Mouse (Mus musculus) lung, adult 2 months (tissue): ENCODE measurements around the gene 4933424G06Rik.

Source experiments
- CTCF ChIP-seq: fragments of 200-500 bp; IDR thresholded peaks from 2 replicates; pipeline ENCODE4 v1.5.1; 2011; ENCODE audit warnings: mild to moderate bottlenecking, low read length, control low read depth; ENCODE audit not compliant: insufficient read depth
- POLR2A ChIP-seq: fragments of 200-500 bp; IDR thresholded peaks from 2 replicates; pipeline ENCODE4 v1.6.1; 2011; ENCODE audit warnings: low read depth, mild to moderate bottlenecking, control low read depth, low read length, borderline replicate concordance; ENCODE audit errors: extremely low read depth

DNA sequence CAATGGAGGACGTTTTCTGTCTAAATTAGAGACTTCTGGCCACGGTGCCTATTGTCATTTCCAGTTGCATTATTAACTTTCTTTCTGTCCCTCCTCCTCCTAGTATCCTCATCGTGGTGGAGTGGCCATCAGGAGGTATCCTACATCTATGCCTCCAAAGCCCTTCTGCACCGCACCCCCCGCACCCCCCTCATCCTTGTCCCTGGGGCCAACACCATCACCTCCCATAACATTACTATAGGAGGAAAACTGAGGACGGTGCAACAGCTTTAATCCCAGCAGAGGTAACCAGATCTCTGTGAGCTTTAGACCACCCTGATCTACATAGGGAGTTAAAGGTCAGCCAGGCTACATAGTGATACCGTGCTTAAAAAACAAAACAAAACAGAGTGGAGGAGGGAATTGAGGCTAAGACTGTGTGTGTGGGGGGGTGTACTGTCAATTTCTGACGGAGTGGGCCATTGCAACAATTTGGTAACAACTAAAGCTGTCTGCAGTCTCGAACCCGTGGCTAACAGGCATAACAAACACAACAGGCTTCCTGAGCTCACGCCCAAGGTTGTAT is 19.2 kb upstream of the 4933424G06Rik start:
- no peak for TF ChIP-seq CTCF
- TF ChIP-seq POLR2A = no peak
